Mouse (Mus musculus) embryonic stem cell, embryonic (primary cell): ENCODE measurements at regions not wholly inside any gene's neighbourhood (a gene's known extent, or its start where the extent isn't known, plus 50 kb on each side); places are given as distances from the start of the nearest gene placed in this dataset.
"Not testable (repeated sequence)": the region's sequence is repeated elsewhere in the genome, so short reads cannot be mapped to it uniquely, and the experiment has no call there.

Experiments used
- CTCF ChIA-PET, 4 experiments: fragments of 300-600 bp in 2 of 4; fragments of 350-600 bp in 2 of 4; sonication (Branson Sonifier 250); formaldehyde crosslinking; loops; one replicate each; lab custom pipeline; 2022; ENCODE audit warnings: inconsistent platforms in 2 of 4; lab: Charles Lee
- POLR2A ChIA-PET, 4 experiments: fragments of 300-600 bp in 2 of 4; fragments of 350-600 bp in 2 of 4; sonication (Branson Sonifier 250); formaldehyde crosslinking; loops; one replicate each; lab custom pipeline; 2022; ENCODE audit warnings: antibody characterized with exemption in 4 of 4, inconsistent platforms in 1 of 4; lab: Charles Lee

- POLR2A ChIA-PET, CTCF ChIA-PET: not testable (repeated sequence)
Observed at GRCm38 (mm10) chr12:77526581-77526980, 288.7 kb downstream of the Fut8 start.

- POLR2A ChIA-PET: no interaction called here
Observed at GRCm38 (mm10) chr12:77527499-77527898, 289.6 kb downstream of the Fut8 start.

GRCm38 (mm10) chr12:77527953-77528865, 290.3 kb downstream of the Fut8 start:
- CTCF ChIA-PET: interaction anchor here in 2 of 4 experiments (0.6 to 0.9 kb wide), 3 partner anchors 139 to 547 kb away, joined by 3 to 5 read pairs (median 3); no protein-coding TSS in a partner anchor

More at GRCm38 (mm10) chr12:77527499-77527898, 289.6 kb downstream of the Fut8 start:
- CTCF ChIA-PET: no interaction called here

GRCm38 (mm10) chr12:77528868-77529271, 290.9 kb downstream of the Fut8 start:
- ChIA-PET POLR2A (interaction anchor here in 1 of 4 experiments (0.6 to 1.1 kb wide), 4 partner anchors 9 to 1719 kb away, joined by 3 to 5 read pairs (median 3); no protein-coding TSS in a partner anchor), CTCF (interaction anchor here in 2 of 4 experiments (0.6 to 0.9 kb wide), 3 partner anchors 139 to 546 kb away, joined by 3 to 5 read pairs (median 3); no protein-coding TSS in a partner anchor)

More at GRCm38 (mm10) chr12:77527953-77528865, 290.3 kb downstream of the Fut8 start:
- POLR2A ChIA-PET: interaction anchor here in 1 of 4 experiments (0.6 to 1.0 kb wide), 3 partner anchors 10 to 1720 kb away, joined by 3 to 5 read pairs (median 3); no protein-coding TSS in a partner anchor

GRCm38 (mm10) chr12:77529414-77529813, 291.5 kb downstream of the Fut8 start:
- POLR2A ChIA-PET: interaction anchor here in 1 of 4 experiments (0.6 to 1.1 kb wide), 3 partner anchors 8 to 1718 kb away, joined by 3 to 5 read pairs (median 3); no protein-coding TSS in a partner anchor

GRCm38 (mm10) chr12:77529955-77530354, 292.0 kb downstream of the Fut8 start:
- ChIA-PET POLR2A (interaction anchor here in 1 of 4 experiments (1.1 kb wide), 1 partner anchor 14 kb away, joined by 3 read pairs; no protein-coding TSS in a partner anchor), CTCF (interaction anchor here in 1 of 4 experiments (0.9 kb wide), 1 partner anchor 145 kb away, joined by 3 read pairs; no protein-coding TSS in a partner anchor)

More at GRCm38 (mm10) chr12:77529414-77529813, 291.5 kb downstream of the Fut8 start:
- CTCF ChIA-PET: interaction anchor here in 2 of 4 experiments (0.9 kb wide), 2 partner anchors 138 to 145 kb away, joined by 3 read pairs; no protein-coding TSS in a partner anchor

GRCm38 (mm10) chr12:77531294-77531693, 293.4 kb downstream of the Fut8 start:
- CTCF ChIA-PET: interaction anchor here in 3 of 4 experiments (0.5 to 1.3 kb wide), 9 partner anchors 10 to 1333 kb away, joined by 3 to 4 read pairs (median 3); no protein-coding TSS in a partner anchor
- POLR2A ChIA-PET: interaction anchor here in 1 of 4 experiments (0.6 kb wide), 1 partner anchor 475 kb away, joined by 3 read pairs; no protein-coding TSS in a partner anchor

- CTCF ChIA-PET: interaction anchor here in 2 of 4 experiments (0.6 to 1.1 kb wide), 2 partner anchors 532 to 534 kb away, joined by 3 to 6 read pairs; no protein-coding TSS in a partner anchor
- POLR2A ChIA-PET: no interaction called here
Observed at GRCm38 (mm10) chr12:77532547-77532946, 294.6 kb downstream of the Fut8 start.

- ChIA-PET CTCF (no interaction called here), POLR2A (no interaction called here)
Observed at GRCm38 (mm10) chr12:77533606-77534005, 295.7 kb downstream of the Fut8 start.

GRCm38 (mm10) chr12:77534079-77534478, 296.2 kb downstream of the Fut8 start:
- CTCF ChIA-PET: no interaction called here
- POLR2A ChIA-PET: no interaction called here

- POLR2A ChIA-PET: no interaction called here
- CTCF ChIA-PET: no interaction called here
Observed at GRCm38 (mm10) chr12:77535147-77535546, 297.2 kb downstream of the Fut8 start.

GRCm38 (mm10) chr12:77537139-77537848, 299.4 kb downstream of the Fut8 start:
- ChIA-PET CTCF (interaction anchor here in 3 of 4 experiments (0.6 to 1.0 kb wide), 4 partner anchors 31 to 355 kb away, joined by 3 to 4 read pairs (median 3); no protein-coding TSS in a partner anchor), POLR2A (interaction anchor here in 1 of 4 experiments (0.8 kb wide), 1 partner anchor 8 kb away, joined by 3 read pairs; no protein-coding TSS in a partner anchor)

GRCm38 (mm10) chr12:77539661-77540431, 301.9 kb downstream of the Fut8 start:
- CTCF ChIA-PET: interaction anchor here in 2 of 4 experiments (0.7 to 0.9 kb wide), 2 partner anchors 29 to 180 kb away, joined by 3 to 5 read pairs; no protein-coding TSS in a partner anchor
- POLR2A ChIA-PET: interaction anchor here in 2 of 4 experiments (0.6 to 1.2 kb wide), 3 partner anchors 18 to 127 kb away, joined by 3 to 4 read pairs (median 3); no protein-coding TSS in a partner anchor

GRCm38 (mm10) chr12:77541051-77541765, 303.3 kb downstream of the Fut8 start:
- POLR2A ChIA-PET: interaction anchor here in 1 of 4 experiments (1.7 kb wide), 1 partner anchor 13 kb away, joined by 4 read pairs; no protein-coding TSS in a partner anchor
- CTCF ChIA-PET: interaction anchor here in 1 of 4 experiments (1.4 kb wide), 1 partner anchor 10 kb away, joined by 3 read pairs; no protein-coding TSS in a partner anchor

GRCm38 (mm10) chr12:77541826-77542225, 303.9 kb downstream of the Fut8 start:
- ChIA-PET POLR2A (interaction anchor here in 1 of 4 experiments (1.7 kb wide), 1 partner anchor 12 kb away, joined by 4 read pairs; no protein-coding TSS in a partner anchor), CTCF (interaction anchor here in 2 of 4 experiments (0.6 to 1.4 kb wide), 2 partner anchors 11 to 126 kb away, joined by 3 to 4 read pairs; no protein-coding TSS in a partner anchor)

GRCm38 (mm10) chr12:77543651-77544050, 305.7 kb downstream of the Fut8 start:
- POLR2A ChIA-PET: interaction anchor here in 1 of 4 experiments (0.9 kb wide), 1 partner anchor 14 kb away, joined by 3 read pairs; no protein-coding TSS in a partner anchor
- CTCF ChIA-PET: interaction anchor here in 1 of 4 experiments (0.5 kb wide), 1 partner anchor 73 kb away, joined by 10 read pairs; no protein-coding TSS in a partner anchor
